17 mouse cellular contexts compared by ENCODE assay signal in the genomic region with DNA sequence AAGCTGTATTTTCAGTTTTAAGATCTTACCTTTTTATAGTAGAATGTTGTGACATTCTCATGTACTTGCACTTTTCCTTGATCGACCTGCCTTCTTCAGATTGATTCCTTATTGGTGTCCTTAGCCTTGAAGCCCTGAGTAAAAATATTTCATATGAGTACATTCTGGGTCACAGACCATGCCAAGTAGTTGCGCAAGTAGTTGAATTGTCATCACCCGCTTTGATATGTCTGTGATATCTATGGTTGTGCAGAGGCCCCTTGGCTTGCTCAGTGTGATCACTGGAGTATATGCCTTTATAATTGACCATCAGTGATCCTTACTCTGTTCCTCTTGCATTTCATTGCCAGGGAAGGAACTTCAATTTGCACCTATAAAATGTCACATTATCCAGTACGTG.
A peak's percentile ranks its signal among the peaks of the same experiment; 100 is the strongest.
DNase-seq lines count a peak whose midpoint lies in the region; ATAC-seq lines count a peak whose summit lies in the region.
"Had no signal": no experiment of that assay in that cellular context is flagged by ENCODE, and none has a peak within 500 bp of the region (broad histone marks: within the 10 kb centered on the region; RNA-seq: fewer than 3 reads in every experiment).

No protein-coding gene starts in this region.

- no peak overlapping the region for H3K4me2 ChIP-seq in hindbrain, embryonic 14.5 days (replicated peaks)
- H3K4me2 ChIP-seq in hindbrain, embryonic 13.5 days: no peak overlapping the region
- H3K4me2 ChIP-seq: embryonic facial prominence, embryonic 12.5 days; forebrain, embryonic 13.5 days; forebrain, embryonic 15.5 days had no signal

- 92% methylated on average over 4 of the region's 4 CpGs for WGBS in hindbrain, embryonic 14.5 days
- 89% methylated on average over 4 of the region's 4 CpGs for WGBS in hindbrain, embryonic 13.5 days

- H3K36me3 ChIP-seq in hindbrain, embryonic 14.5 days (replicated peaks; ENCODE audit: control insufficient read depth, insufficient read depth): no peaks in the 10 kb centered on the region
- H3K36me3 ChIP-seq in hindbrain, embryonic 13.5 days: no peaks in the 10 kb centered on the region
- H3K36me3 ChIP-seq: embryonic facial prominence, embryonic 10.5 days; embryonic facial prominence, embryonic 12.5 days; forebrain, embryonic 15.5 days had no signal

- no peaks in the 10 kb centered on the region for H3K27me3 ChIP-seq in hindbrain, embryonic 14.5 days (ENCODE audit: control insufficient read depth, insufficient read depth, low read length)
- H3K27me3 ChIP-seq in hindbrain, embryonic 13.5 days: no peaks in the 10 kb centered on the region
- H3K27me3 ChIP-seq: embryonic facial prominence, embryonic 12.5 days; forebrain, embryonic 13.5 days; forebrain, embryonic 15.5 days had no signal

- no peak overlapping the region for H3K27ac ChIP-seq in hindbrain, embryonic 14.5 days
- no peak overlapping the region for H3K27ac ChIP-seq in hindbrain, embryonic 13.5 days
- H3K27ac ChIP-seq: embryonic facial prominence, embryonic 10.5 days; embryonic facial prominence, embryonic 12.5 days; forebrain, embryonic 13.5 days; forebrain, embryonic 15.5 days had no signal

- ATAC-seq in hindbrain, embryonic 14.5 days (ENCODE audit: low FRiP score): no peak
- no peak for ATAC-seq in hindbrain, embryonic 13.5 days (ENCODE audit: low FRiP score)
- ATAC-seq: forebrain, embryonic 13.5 days; forebrain, embryonic 15.5 days; forebrain, postnatal 0 days had no signal

- H3K9ac ChIP-seq in hindbrain, embryonic 14.5 days: no peak overlapping the region
- H3K9ac ChIP-seq in hindbrain, embryonic 13.5 days: no peak overlapping the region
- H3K9ac ChIP-seq: embryonic facial prominence, embryonic 12.5 days; forebrain, embryonic 13.5 days; forebrain, embryonic 15.5 days; forebrain, postnatal 0 days had no signal

- no peak overlapping the region for H3K4me3 ChIP-seq in hindbrain, embryonic 14.5 days (replicated peaks; ENCODE audit: low read length)
- no peak overlapping the region for H3K4me3 ChIP-seq in hindbrain, embryonic 13.5 days
- H3K4me3 ChIP-seq: embryonic facial prominence, embryonic 10.5 days; embryonic facial prominence, embryonic 12.5 days; forebrain, embryonic 13.5 days; forebrain, embryonic 15.5 days had no signal

- H3K4me1 ChIP-seq in hindbrain, embryonic 14.5 days (replicated peaks; ENCODE audit: control insufficient read depth, insufficient read depth, low read length): no peaks in the 10 kb centered on the region
- H3K4me1 ChIP-seq in hindbrain, embryonic 13.5 days (replicated peaks): no peaks in the 10 kb centered on the region
- H3K4me1 ChIP-seq: embryonic facial prominence, embryonic 10.5 days; embryonic facial prominence, embryonic 12.5 days; forebrain, embryonic 13.5 days; forebrain, embryonic 15.5 days had no signal

- no peaks in the 10 kb centered on the region for H3K9me3 ChIP-seq in hindbrain, embryonic 14.5 days (ENCODE audit: control insufficient read depth, low read length)
- no peaks in the 10 kb centered on the region for H3K9me3 ChIP-seq in hindbrain, embryonic 13.5 days
- H3K9me3 ChIP-seq: embryonic facial prominence, embryonic 10.5 days; embryonic facial prominence, embryonic 12.5 days; forebrain, embryonic 13.5 days; forebrain, embryonic 15.5 days had no signal

- DNase-seq in adrenal gland, adult 2 months: peak; percentile 72
- DNase-seq in adrenal gland, adult 8-10 months: peak; percentile 61
- DNase-seq in adrenal gland, postnatal 14 days: peak; percentile 24
- peak; percentile 52 for DNase-seq in adrenal gland, postnatal 36 days
- DNase-seq in hindbrain, embryonic 14.5 days (ENCODE audit: low spot score): no peak
- no peak for DNase-seq in ovary, postnatal 36 days (ENCODE audit: low spot score)
- DNase-seq: cerebellum, adult 11 months; cerebellum, adult 18-20 months; cerebellum, adult 9-10 months; cerebellum, postnatal 10 days; cerebellum, postnatal 25 days; forebrain, postnatal 0 days had no signal

Comparison
In these comparisons a context has a peak if more than half of its experiments do, and no peak if none do; other contexts are left out.
1. DNase-seq: peak in adrenal gland, adult 2 months (single experiment), adrenal gland, adult 8-10 months (single experiment), adrenal gland, postnatal 14 days (single experiment) and adrenal gland, postnatal 36 days (2 of 2); none in hindbrain, embryonic 14.5 days (single experiment) and ovary, postnatal 36 days (single experiment).